In the genomic region with DNA sequence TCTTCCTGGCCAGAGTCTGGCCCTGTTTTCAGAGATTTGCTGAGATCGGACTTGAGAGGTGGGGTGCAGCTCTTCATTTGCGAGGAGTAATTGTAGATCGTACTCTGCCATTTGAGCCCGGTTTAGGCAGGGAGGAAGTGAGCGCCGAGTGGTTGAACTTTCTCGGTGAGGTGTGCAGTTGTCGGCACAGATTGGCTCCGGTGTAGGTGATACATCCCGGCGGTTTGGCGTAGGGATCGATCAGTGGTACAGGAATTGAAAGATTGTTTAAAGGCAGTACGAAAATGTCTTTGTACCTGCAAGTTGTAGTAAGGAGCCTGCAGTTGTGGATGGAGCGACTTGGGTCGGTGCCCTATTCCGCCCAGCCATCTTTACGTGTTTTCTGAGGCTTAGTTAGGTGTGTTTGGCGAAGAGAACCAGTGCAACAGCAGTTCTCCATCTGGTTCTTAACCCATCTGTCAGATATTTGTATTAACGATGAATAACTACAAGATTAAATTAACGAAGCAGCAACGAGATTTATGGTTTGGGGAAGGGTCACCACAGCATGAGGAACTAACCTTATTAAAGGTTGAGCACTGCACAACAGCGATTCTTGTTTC, we compare ENCODE assay signal across 8 mouse cellular contexts. TPM values are rescaled to one million over a fixed set of nuclear protein-coding genes. Genes with fewer than 3 reads are reported as not detected.
DNase-seq lines count a peak whose midpoint lies in the region; ATAC-seq and TF ChIP-seq lines count a peak whose summit lies in the region.

No protein-coding gene starts in this region.

- H3K9ac ChIP-seq in heart, postnatal 0 days (replicated peaks; ENCODE audit: low read depth, low read length) = peak overlapping the region; percentile 98
- peak overlapping the region; percentile 93 for H3K9ac ChIP-seq in midbrain, embryonic 16.5 days (ENCODE audit: low read depth, low read length)

- DNase-seq in heart, postnatal 0 days (ENCODE audit: low spot score) = peak; percentile 21
- DNase-seq in heart, adult 11 months = no peak
- DNase-seq in CD4-positive helper T cell, adult 2 months (ENCODE audit: low read depth, low spot score) = peak; percentile 74
- peak; percentile 84 for DNase-seq in induced T-regulatory cell, adult 2 months (ENCODE audit: low read depth)
- no peak for DNase-seq in adrenal gland, adult 2 months
- DNase-seq in right cerebral cortex, adult 2 months (ENCODE audit: low spot score in 2 of 2) = no peak

- H3K4me1 ChIP-seq in heart, postnatal 0 days (ENCODE audit: control insufficient read depth, insufficient read depth) = 0 out of 2 replicates have a peak, but pooled peaks cover 9% of the 10 kb centered on the region
- peaks cover 14% of the 10 kb centered on the region for H3K4me1 ChIP-seq in midbrain, embryonic 16.5 days (ENCODE audit: control insufficient read depth, insufficient read depth, low read length)

- H3K4me3 ChIP-seq in heart, postnatal 0 days (ENCODE audit: low read depth, low read length) = peak overlapping the region; percentile 98
- H3K4me3 ChIP-seq in midbrain, embryonic 16.5 days (ENCODE audit: low read depth, low read length) = peak overlapping the region; percentile 84

- WGBS in heart, postnatal 0 days = under 1% methylated on average over 23 of the region's 23 CpGs
- WGBS in midbrain, embryonic 16.5 days = 1% methylated on average over 23 of the region's 23 CpGs

- H3K27ac ChIP-seq in heart, postnatal 0 days (ENCODE audit: low read depth) = peak overlapping the region; percentile 87
- peak overlapping the region; percentile 90 for H3K27ac ChIP-seq in midbrain, embryonic 16.5 days (ENCODE audit: low read length)

- 0 out of 2 replicates have a peak, but pooled peaks have one; percentile 1 for TF ChIP-seq CTCF in heart, postnatal 0 days (IDR thresholded peaks at IDR 0.05; ENCODE audit: low read depth)

- ATAC-seq in heart, postnatal 0 days (ENCODE audit: insufficient read depth, low read depth) = 0 out of 2 replicates have a peak, but pooled peaks have one; percentile 2
- ATAC-seq in common myeloid progenitor, adult 5-6 weeks (replicated peaks; ENCODE audit: low read depth, poor library complexity, severe bottlenecking) = peak; percentile 23
- ATAC-seq in midbrain, embryonic 16.5 days = peak; percentile 38; the same call in 1 of the 2 replicates

- H3K9me3 ChIP-seq in heart, postnatal 0 days (replicated peaks; ENCODE audit: control insufficient read depth, low read length) = no peaks in the 10 kb centered on the region
- no peaks in the 10 kb centered on the region for H3K9me3 ChIP-seq in midbrain, embryonic 16.5 days (replicated peaks; ENCODE audit: control insufficient read depth, low read length, poor library complexity, severe bottlenecking)

- H3K4me2 ChIP-seq in heart, postnatal 0 days (ENCODE audit: low read depth, low read length) = peak overlapping the region; percentile 90
- H3K4me2 ChIP-seq in midbrain, embryonic 16.5 days (ENCODE audit: low read length) = peak overlapping the region; percentile 81

- H3K27me3 ChIP-seq in heart, postnatal 0 days (ENCODE audit: control insufficient read depth, insufficient read depth, low read length) = no peaks in the 10 kb centered on the region
- H3K27me3 ChIP-seq in midbrain, embryonic 16.5 days (ENCODE audit: control insufficient read depth, insufficient read depth, low read depth, low read length) = no peaks in the 10 kb centered on the region

- H3K36me3 ChIP-seq in heart, postnatal 0 days (replicated peaks; ENCODE audit: control insufficient read depth, insufficient read depth, low read length) = peaks cover 40% of the 10 kb centered on the region
- peaks cover 20% of the 10 kb centered on the region for H3K36me3 ChIP-seq in midbrain, embryonic 16.5 days (ENCODE audit: control insufficient read depth, insufficient read depth, low read length)

- no peak for TF ChIP-seq EP300 in heart, postnatal 0 days (IDR thresholded peaks at IDR 0.05; ENCODE audit: low read depth)

RNA-seq across cellular contexts. Expression of a gene that starts 0.8 kb away (rescaled TPM):
- total RNA-seq in heart, postnatal 0 days (2014; rRNA removed; ENCODE audit: low replicate concordance) = 201 and 233 TPM in 2 replicates
- polyA plus RNA-seq in heart, postnatal 0 days (2015; fragmentation: Nextera tagmentation; extraction: Ambion mirVana) = 22.1 and 26.8 TPM in 2 replicates
- 363 and 432 TPM in 2 replicates for total RNA-seq in common myeloid progenitor, adult 5-6 weeks (2017)
- polyA plus RNA-seq in midbrain, embryonic 16.5 days (2015; fragmentation: Nextera tagmentation; extraction: Ambion mirVana) = 62.5 and 72.6 TPM in 2 replicates
- 10 to 100 TPM; 45.6 to 62.3 TPM for total RNA-seq in adrenal gland, adult 2 months (2021)
- 9.9 and 18.3 TPM in 2 replicates for polyA plus RNA-seq in adrenal gland, adult 2 months (2012; rRNA removed)

RNA-seq across cellular contexts. Expression of a gene that starts 26.2 kb away (rescaled TPM):
- 55.9 and 66.6 TPM in 2 replicates for total RNA-seq in heart, postnatal 0 days (2014; rRNA removed; ENCODE audit: low replicate concordance)
- 35.8 and 38.4 TPM in 2 replicates for polyA plus RNA-seq in heart, postnatal 0 days (2015; fragmentation: Nextera tagmentation; extraction: Ambion mirVana)
- 7.9 and 15.4 TPM in 2 replicates for total RNA-seq in common myeloid progenitor, adult 5-6 weeks (2017)
- 43.0 and 46.5 TPM in 2 replicates for polyA plus RNA-seq in midbrain, embryonic 16.5 days (2015; fragmentation: Nextera tagmentation; extraction: Ambion mirVana)
- total RNA-seq in adrenal gland, adult 2 months (2021) = 10 to 100 TPM; 55.3 to 61.6 TPM
- polyA plus RNA-seq in adrenal gland, adult 2 months (2012; rRNA removed) = 14.2 and 15.7 TPM in 2 replicates

Comparison
In these comparisons a context has a peak if more than half of its experiments do, and no peak if none do; other contexts are left out.
1. DNase-seq: peak in heart, postnatal 0 days (single experiment), CD4-positive helper T cell, adult 2 months (single experiment) and induced T-regulatory cell, adult 2 months (single experiment); none in heart, adult 11 months (single experiment), adrenal gland, adult 2 months (single experiment) and right cerebral cortex, adult 2 months (0 of 2).
2. Peak in every context shown above with its lines, with median percentiles within 50 percentile points of each other: ATAC-seq.